Mouse (Mus musculus) brain, embryonic 14.5 days (tissue): ENCODE measurements around the gene Itga2b. TPM values are rescaled to one million over a fixed set of nuclear protein-coding genes. Genes with fewer than 3 reads are reported as not detected.

Experiments used
- DNase-seq: peaks from one replicate; pipeline ENCODE4 v3.0.0-alpha.2; 2011; ENCODE audit warnings: low read depth
- CTCF ChIP-seq: fragments of 200-500 bp; IDR thresholded peaks from 2 replicates; pipeline ENCODE4 v1.5.1; 2012; ENCODE audit warnings: inconsistent platforms, mild to moderate bottlenecking, moderate library complexity, borderline replicate concordance; ENCODE audit not compliant: insufficient read depth, insufficient read length; ENCODE audit errors: extremely low read depth
- POLR2A ChIP-seq: fragments of 200-500 bp; IDR thresholded peaks from 2 replicates; pipeline ENCODE4 v1.6.1; 2012; ENCODE audit warnings: mild to moderate bottlenecking, inconsistent platforms, borderline replicate concordance; ENCODE audit not compliant: poor library complexity, insufficient read depth, insufficient read length, severe bottlenecking; ENCODE audit errors: extremely low read depth
- polyA plus RNA-seq: library from polyadenylated mRNA; depleted of rRNA; stranded (reverse); fragments of >200 nt; gene quantifications from 2 replicates; pipeline ENCODE4 v1.2.3, GENCODE M21; 2012; rRNA removed

Itga2b gene
- polyA plus RNA-seq: 4.8 and 5.3 TPM in 2 replicates

DNA sequence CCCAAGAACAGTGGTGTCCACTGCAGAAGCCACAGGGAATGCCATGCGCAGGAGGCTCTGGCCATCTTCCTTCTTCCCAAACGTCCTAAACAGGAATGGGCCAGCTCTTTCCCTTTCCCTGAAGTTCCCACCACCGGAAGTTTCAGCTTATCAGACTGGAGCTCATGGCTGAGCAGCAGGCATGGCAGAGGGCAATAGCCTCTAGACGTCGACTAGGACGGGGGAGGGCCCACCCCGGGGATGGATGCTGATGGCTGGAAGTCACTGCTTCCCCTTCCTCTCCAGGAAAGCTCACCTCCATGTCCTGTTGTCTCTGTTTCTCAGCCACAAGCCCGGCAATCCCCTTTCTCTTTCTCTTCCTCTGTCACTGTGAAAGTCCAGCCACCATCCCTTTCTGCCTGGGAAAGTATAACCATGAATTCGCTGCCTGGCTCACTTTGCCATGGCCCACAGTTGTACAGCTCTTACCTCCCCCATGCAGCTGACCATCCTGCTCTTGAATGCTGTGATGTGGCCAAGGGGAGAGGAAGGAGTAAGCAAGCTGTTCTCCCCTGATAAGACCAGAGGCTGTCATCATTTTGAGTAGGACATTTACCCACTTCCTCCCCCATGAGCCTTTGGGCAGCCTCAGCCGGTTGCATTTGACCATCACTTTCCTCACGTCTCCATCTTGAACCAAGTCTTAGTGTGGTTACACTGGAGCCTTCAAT is at the start of gene Itga2b:
Itga2b (minus strand) TSS at position 475 of the 710 bp plus-strand sequence.
- no peak for DNase-seq
- TF ChIP-seq POLR2A: no peak
- TF ChIP-seq CTCF: no peak

DNA sequence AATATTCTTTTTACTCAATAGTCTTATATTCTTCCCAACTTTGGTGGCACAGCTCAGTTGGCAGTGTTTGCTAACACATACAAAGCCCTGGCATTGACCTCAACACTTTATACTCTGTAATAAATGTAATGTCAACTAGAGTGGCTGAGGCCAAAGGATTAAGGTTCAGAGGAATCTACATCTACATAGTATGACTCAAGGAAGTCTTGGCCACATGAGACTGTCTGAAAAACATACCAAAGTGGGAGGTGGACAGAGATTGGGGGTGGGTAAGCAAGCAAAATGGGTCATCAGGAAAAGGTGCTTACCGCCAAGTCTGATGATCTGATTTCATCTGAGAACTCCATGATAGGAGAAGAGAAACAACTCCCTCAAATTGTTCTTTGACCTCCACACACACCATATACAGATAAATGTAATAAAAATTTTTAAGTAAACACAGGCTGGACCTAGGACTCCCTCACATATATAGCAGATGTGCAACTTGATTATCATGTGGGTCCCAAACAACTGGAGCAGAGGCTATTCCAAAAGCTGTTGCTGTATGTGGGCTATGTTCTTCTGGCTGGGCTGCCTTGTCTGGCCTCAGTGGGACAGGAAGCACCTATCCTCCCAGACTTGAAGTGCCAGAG is 45.0 kb upstream of the Itga2b start:
- TF ChIP-seq CTCF: no peak
- no peak for TF ChIP-seq POLR2A
- no peak for DNase-seq

DNA sequence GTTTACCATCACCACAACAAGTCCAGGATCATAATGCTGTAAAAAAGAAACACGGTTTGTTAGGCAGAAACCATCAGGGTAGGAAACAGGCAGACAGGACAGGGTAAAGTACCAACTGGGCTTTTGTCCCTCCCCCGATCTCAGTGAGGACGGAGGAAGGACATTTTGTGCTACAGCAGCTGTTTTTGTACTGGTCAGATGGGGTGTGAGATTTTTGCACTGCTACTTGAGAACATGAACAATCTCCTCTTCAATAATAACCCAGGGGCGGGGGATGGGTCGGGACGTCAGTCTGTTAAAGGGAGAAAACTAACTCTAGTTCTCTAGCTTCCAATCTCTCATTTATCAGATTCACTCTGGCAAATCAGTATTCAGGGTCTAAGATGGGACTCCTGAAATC is 40.3 kb upstream of the Itga2b start:
- TF ChIP-seq POLR2A (no peak), CTCF (no peak)
- DNase-seq: peak; percentile 16

DNA sequence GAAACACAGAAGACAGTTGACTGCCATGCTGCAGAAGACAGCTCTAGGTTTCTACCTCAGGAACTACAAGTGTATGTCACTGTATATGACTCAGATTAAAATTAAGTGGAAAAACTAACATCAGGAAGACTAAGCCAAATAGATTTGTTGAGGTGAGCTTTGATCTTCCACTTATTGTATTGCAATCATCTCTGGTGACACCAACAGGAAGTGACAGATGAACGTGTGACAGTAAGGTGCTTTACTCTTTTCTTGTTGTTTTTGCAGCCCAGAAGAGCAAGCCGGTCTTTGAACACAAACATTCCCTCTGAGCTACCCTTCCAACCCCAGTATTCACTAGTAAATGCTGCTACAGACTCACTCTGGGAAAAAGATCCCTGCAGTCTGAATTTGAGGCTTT is 26.8 kb upstream of the Itga2b start:
- DNase-seq: no peak
- TF ChIP-seq CTCF (no peak), POLR2A (no peak)

DNA sequence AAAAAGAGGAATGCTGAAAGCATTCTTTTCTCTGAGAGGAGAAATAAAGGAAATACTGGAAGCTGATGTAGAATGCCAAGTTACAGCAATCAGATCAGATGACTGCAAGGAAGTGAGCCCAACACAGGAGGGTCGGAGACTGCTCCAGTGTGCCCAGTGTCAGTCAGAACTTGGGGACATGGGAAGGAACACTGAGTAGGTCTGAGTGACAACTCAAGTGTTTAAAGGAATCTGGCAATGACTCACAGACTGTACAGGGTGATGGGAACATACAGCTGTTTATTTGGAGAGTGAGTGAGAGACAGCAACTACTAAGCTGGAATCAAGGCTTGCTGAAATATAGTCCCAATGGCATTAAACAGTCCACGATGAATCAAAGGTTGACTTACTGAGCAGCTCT is 26.3 kb upstream of the Itga2b start:
- TF ChIP-seq POLR2A (no peak), CTCF (no peak)
- no peak for DNase-seq

DNA sequence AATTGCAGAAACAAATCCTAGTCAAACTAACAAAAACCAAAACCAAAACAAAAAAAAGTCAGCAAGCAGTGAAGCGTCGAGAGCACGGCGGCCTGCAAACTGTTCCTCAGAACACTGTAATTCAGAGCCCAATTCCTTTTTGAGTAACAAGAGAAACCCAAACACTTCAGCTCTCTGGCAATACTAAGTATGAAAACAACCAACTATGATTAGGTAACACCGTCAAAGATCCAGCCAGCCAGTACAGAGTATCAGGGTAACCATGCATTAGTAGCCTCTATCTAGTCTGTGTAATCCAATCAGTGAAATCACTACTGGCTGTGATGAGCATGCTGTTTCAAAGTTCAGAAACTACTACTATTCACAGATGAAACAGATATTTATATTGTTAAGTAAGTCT is 25.8 kb upstream of the Itga2b start:
- TF ChIP-seq POLR2A: no peak
- TF ChIP-seq CTCF: no peak
- no peak for DNase-seq

DNA sequence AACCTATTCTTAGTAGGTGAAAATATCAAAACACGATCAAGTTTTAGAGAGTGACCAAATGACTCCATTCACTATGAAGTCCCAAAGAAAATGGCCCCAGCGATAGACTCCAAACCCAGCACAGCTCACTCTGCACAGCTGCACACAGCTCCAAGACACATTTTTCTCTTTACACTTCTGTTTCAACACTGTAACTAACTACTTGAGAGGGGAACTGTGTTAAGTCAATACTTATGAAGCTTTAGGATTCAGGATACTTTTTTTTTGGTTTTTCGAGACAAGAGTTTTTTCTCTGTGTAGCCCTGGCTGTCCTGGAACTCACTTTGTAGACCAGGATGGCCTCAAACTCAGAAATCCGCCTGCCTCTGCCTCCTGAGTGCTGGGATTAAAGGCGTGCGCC is 25.2 kb upstream of the Itga2b start:
- TF ChIP-seq CTCF: no peak
- TF ChIP-seq POLR2A: no peak
- no peak for DNase-seq

DNA sequence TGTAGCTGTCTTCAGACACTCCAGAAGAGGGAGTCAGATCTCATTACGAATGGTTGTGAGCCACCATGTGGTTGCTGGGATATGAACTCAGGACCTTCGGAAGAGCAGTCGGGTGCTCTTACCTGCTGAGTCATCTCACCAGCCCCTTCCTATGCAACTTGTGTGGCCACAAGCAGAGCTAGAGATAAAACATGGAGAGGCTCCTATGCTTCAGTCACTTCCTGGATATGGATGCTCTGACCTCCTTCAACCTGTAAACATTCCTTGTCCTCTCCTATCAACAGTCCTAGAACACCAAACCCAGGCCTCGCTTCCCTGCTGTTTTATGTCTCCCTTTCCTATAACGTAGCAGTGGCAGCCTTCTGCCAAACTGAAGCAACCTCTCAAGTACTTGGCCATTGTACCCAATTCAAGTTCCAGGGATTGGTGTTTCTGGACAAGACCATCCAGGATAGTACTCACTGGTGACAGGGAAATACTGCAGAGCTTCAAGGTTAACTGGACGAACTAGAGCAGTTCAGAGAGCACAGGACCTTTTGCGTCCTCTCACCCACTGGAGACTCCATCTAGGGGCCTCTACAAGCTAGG is 24.2 kb upstream of the Itga2b start:
- TF ChIP-seq POLR2A: no peak
- no peak for TF ChIP-seq CTCF
- no peak for DNase-seq

DNA sequence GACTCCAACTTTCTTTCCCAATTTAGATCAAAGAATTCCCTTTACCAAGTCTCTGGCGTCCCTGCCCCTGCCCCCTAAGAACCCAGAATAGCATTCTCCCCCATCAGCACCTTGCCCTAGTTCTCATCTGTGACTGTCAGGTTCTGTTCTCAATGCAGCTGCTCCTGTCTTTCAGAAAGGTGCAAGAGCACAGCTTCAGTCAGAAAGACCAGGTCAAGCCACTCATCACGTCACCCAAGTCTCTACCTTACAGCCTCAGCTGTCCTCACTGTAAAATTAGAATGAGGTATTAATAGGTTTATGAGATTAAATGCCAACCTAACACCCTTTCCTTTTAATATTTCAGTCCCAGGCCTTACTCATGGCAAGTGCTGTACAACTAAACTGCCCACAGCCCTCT is 23.3 kb upstream of the Itga2b start:
- DNase-seq: no peak
- TF ChIP-seq POLR2A (no peak), CTCF (no peak)

DNA sequence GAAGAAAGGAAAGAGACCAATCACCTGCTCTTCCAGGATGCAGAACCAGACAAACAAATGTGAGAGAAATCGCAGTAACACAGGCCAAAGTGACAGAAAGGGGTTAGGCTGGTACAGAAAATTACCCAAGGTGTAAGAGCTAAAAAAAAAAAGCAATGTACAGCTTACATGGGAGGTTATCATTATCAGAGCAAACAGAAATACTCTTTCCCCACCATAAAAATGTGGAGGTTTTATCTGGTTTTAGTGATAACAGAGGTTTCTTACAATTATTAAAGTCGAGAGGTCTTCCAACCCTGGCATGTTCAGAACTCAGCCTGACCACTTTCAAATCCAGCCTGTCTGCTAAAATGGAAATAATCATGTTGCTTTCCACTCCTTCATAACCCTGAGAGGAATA is 18.0 kb upstream of the Itga2b start:
- DNase-seq: no peak
- TF ChIP-seq POLR2A (no peak), CTCF (no peak)

DNA sequence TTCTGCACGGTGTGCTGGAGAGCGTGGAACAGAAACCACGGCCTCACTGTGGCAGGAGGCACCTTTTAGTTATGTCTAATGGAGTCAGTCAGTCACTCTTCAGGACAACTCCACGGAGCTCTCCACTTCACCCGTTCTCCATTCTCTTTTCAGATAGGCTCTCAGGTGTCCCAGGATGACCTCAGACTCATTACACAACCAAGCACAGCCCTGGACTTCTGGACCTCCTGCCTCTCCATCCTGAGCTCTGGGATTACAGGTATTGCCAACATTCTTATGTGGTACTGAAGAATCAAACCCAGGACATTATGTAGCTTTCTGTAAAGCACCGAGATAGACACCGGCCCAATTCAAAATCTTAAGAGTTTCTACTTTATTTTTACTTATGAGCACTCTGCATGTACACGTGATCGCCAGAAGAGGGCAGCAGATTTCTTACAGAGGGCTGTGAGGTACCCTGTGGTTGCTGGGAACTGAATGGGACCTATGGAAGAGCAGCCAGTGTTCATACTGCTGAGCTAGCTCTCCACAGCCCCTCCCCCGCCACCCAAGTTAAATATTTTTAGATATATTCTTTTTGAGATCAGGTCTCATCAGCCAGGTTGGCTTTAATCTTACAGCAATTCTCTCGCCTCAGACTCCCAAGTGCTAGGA is 16.9 kb upstream of the Itga2b start:
- TF ChIP-seq CTCF (peak; percentile 72; the same call in 1 of the 2 replicates), POLR2A (no peak)

DNA sequence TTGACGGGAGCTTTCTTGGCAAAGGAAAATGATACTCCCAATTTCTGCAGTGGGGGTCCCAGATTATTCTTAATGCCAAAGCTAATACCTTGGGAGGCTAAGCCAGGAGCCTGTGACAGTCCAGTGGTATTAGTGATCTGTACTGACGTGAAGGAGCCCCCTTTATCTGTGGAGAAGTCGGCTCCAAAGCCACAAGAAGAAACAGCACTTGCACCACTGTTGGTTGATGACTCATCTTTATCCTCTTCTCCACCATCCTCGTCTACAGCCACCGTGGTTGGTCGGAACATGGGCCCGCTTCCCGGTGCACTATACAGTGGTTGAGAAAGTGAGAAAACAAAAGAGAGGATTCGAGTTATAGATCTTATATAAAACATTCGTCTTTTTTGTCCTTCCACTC is 11.9 kb upstream of the Itga2b start:
- TF ChIP-seq POLR2A (no peak), CTCF (no peak)

More for the DNA sequence above, 16.9 kb upstream of the Itga2b start:
- peak; percentile 92 for DNase-seq

DNA sequence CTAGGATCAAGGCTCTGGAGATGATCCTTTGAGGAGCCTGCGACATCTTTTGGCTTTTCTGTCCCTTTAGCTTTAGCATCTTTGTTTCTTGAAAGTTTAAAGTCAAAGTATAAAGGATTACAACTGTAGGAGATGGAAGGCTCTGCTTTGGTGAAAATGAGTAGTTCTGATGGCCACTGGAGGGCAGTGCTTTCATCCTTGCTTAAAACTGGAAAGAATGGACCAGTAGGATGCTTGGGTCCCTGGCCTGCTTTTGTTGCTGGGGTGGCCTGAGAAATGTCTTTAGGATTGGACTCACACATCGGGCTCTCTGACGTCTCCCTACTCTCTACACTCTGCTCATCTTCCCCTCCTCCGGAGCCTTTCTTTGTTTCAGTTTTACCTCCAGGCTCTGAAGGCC is 11.0 kb upstream of the Itga2b start:
- TF ChIP-seq CTCF (peak; percentile 43; the same call in 1 of the 2 replicates), POLR2A (no peak)
- no peak for DNase-seq

More for the DNA sequence above, 11.9 kb upstream of the Itga2b start:
- no peak for DNase-seq
